Mouse (Mus musculus) ovary, adult 18-20 months (tissue): ENCODE measurements at regions not wholly inside any gene's neighbourhood (a gene's known extent, or its start where the extent isn't known, plus 50 kb on each side); places are given as distances from the start of the nearest gene placed in this dataset.

Source experiments
- DNase-seq: peaks from one replicate; pipeline ENCODE4 v3.0.0; 2022; ENCODE audit warnings: low spot score, mixed read lengths

DNA sequence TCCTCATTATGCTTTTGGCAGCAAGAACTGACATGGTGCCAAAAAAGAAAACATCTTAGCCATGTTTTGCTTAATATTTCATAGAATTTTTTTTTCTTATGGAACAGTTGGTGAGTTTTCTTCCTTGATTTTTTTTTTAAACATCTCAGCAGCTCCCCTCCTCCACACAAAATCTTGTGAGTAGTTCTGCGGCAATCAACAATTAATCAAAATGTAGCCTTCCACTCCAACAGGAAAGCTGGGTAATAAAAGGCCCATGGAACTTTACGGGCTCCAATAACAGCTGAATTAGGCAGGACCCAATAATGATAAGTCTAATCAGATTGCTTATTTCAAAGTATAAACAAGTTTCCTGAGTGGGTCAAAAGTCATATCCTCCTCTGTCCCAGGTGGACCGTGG, 324.7 kb downstream of the Epha4 start:
- no peak for DNase-seq

DNA sequence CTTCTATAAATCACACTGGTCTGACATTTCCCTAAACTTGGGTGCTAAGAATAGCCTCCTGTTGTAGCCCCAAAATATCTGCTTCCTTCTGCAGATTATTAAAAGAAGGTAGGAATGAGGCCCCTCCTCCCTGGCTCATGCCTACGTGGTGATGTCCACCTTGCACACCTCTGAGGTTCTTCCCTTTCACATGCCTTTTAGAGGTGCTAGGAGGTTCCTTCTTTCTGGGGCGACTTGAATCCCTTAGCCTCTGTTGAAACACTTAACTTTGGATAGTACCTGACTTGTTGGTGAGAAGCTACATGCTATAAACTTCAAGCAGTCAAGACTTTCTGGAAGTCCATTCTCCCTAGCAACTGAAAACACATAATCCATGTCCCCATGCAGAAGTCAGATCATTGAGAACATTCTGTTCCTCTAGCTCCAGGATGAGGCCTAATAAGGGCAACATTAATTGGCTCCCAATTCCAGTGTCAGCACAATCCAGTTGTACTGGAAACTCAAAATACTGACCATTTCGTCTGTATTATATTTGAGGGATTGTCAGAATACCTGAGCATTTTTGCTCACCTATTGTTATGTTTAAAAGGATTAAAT, 313.5 kb downstream of the Epha4 start:
- DNase-seq: no peak

DNA sequence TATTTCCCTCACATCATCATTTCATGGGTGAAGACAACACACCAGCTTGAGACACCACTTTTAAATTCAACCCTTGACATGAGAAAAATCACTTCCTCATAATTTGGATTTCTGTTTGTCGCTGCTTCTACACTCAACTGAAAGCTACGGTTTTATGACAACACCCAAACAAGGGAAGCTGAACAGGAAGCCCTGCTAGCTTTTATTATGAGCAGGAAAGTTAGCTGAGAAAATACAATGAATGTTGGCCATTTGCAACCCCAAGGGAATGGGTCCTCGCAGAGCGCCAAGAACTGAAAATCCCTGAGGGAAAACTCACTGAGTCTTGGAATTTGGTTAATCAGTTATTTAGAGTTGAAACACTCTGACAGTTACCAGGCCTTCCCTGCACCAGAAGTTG, 311.9 kb downstream of the Epha4 start:
- no peak for DNase-seq

DNA sequence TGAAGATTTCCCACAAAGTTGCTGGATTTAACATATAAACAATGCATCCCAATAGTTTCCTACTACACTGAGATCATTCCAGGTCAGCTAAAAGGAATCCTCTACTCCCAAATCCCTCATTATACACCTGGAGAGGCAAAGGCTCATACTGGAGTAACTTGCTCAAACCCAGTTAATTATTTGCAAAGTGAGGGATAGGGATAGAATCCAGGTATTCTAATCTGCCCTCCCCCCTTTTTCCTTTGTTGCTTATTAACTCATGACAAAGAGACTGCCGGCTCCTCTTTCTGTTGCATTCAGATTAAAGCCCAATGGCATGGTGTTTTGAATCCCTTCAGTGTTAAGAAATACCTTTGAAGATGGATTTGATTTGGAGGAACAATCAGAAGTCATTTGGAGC, 308.4 kb downstream of the Epha4 start:
- no peak for DNase-seq

DNA sequence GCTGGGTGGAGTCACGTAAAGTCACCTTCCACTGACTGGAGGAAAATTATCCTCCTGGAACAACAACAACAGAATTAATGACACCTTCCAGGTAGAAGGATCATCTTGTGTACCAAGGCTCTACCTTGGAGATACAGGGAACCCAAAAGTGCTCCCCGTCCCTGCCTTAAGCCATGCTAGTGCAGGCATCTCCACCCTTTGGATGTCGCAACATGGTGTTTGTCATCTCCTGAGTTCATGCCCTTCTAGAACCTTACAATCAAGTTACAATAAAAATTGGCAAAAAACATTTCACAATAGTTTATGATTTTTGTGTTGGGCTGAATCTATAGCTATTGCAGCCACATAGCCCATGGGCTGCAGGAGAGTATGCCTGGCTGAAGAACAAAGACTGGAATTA, 305.5 kb downstream of the Epha4 start:
- no peak for DNase-seq

DNA sequence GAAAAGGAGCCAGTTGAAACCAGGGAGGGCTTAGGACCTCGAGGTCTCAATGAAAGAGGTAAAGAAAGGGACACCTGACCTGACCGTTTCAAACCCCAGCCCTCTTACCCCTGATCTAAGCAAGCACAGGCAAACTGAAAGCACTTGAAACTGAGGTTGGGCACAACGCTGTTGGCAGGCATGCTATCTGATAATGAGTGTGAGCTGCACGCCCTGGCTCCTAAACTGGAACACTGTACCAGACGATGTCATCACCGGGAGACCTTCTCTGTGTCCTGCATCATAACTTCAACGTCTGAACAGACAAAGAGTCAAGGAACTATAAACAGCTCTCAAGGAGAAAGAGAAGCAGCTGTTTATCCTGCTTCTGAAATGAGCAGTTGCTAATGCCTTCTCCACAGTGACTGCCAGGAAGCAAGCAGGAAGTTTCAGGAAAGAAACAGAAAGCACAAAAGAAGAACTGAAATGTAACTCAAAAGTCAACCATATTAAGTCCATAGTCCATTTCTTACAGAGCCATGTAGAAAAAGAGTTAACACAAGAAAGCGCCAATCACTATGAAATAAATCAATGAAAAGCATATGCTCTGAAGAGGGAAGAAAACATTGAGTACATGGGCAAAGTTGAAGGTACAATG, 301.3 kb downstream of the Epha4 start:
- no peak for DNase-seq

DNA sequence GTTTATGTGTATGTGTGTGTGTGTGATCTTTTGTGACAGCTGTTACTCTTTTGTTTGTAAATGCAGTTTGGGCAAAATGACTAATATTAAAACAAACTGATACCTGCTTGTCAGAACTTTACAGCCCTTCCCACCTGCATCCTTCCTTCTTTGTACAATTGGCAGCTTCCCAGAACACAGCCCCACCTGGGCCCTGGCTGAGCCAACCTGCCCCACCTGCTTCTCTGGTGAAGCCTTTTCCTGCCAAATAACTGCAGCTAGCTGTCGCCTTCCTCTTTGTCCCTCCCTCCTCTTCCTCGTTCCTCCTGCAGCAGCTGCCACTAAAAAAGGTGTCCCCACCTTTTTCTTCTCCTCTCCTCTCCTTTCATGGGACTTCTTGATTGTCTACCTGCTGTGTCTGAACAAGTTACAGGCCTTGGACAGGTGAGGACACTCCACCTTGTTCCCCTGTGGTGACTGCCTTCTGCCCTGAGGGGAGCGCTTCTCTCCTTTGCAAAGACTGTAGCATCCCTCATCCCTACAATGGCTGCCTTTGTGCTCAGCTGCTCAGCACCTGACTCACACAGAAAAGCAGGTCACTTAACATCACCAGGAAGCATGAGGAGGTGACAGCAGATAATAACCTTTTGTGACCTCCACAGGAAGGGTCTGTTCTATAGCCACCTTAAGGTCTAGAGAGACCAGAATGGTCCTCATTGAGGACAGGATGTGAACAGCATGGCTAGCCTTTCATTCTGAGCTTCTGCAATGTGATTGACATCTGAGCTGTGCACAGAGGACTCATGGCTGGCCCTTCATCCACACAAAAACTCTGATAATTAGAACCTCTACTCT, 295.2 kb downstream of the Epha4 start:
- DNase-seq: no peak

DNA sequence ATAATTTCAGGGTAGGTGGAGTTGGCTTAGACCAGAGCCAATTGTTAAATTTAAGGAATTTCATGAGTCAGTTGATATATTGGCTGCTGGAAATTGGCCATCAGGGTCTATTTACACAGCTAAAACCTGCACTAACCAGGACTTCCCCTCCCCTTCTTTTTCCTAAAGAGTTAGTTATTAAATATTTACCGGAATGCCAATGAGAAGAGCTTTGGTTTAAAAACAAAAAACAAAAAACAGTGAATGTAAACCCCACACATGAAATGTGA, 294.6 kb downstream of the Epha4 start:
- DNase-seq: no peak

DNA sequence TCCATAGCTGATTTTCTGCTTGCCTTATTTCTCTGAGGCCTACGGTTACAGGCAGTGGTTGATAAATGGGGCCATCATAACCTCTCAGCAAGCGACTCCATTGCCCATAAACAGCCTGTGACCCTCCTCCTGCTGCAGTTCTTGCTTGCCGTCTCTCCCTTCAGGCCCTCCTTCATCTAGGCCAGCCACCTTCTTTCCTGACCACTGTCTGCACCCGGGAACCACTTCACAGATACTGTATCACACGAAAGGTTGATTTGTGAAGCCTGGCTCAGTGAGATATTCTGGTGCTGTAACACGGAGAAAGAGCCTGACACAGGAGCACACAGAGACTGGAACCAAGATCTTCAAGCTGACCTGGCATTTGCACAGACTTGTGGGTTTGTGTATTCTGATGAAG, 294.1 kb downstream of the Epha4 start:
- DNase-seq: no peak

DNA sequence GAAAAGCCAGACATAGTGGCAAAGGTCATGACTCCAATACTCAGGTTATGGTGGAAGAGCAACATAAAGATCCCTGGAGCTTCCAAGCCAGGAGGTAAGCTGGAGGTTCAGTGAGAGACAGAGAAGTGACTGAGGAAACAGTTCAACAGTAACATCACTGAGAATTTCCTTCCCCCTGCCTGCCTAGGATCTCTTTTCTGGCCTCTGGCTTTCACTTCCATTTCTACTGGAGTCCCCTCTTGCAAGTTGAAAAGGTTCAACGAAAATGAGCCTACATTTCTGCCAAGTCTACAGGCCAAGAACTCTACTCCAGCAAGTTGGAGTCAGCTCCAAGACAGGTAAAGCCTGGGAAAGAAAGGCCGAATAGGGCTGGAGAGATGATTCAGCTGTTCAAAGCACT, 293.0 kb downstream of the Epha4 start:
- no peak for DNase-seq

DNA sequence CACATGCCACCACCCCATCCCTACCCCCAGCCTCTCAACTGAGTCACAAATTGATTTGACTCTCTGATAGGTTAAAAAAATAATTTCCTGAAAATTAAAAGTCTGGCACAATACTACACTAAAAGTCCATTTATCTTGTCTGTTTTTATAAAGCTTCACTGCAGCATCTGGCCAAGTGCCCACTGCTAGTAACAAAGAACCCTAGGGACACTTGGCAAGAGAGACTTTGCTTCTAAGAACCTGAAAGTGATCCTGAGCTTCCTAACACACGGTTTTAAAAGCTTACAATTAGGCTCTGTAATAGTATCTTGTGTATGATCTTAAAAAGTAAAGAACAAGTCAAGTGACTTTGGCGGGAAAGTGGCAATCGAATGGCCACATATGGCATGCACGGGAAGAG, 288.3 kb downstream of the Epha4 start:
- DNase-seq: no peak

DNA sequence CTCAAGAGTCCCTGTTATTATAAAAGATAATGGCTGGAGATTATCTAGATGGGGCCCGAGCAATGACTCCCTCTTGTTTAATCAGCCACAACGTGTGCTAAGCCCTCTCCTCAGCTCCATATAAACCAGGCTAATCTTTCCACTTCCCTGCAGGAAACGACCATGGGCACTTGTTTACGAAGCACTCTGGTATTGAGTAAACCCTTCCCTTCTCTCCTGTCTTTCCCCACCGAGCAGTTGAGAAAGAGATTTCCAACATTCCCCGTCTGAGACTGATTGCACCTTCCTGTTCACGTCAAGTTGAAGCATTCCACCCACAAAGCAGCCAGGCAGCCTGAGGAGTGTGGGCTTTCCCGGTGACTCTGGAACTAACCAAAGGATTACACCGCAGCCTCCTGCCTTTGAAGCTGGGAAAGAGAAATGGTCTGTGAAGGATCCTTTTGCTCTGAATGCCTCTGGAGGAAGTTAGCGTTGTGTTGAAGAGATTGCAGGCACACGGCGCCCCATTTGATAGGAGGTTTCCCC, 287.8 kb downstream of the Epha4 start:
- no peak for DNase-seq

DNA sequence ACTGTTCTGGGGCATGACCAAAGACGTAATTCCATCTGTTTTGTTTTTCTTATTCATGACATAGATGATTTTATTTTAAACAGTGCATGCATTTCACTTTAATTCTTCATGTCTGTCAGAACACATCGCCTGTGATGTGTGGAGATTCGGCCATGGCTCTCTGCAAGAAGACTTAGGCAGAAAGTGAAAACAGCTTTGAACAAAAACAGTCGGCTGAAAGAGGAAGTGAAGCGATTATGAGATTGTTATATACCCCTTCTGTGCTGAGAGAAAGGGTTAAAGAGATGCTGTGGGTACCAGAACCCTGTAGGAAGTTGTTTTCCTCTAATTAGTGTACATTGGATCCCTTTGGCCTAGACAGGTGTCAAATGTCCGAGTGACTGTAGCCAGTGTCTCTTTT, 287.1 kb downstream of the Epha4 start:
- DNase-seq: no peak

DNA sequence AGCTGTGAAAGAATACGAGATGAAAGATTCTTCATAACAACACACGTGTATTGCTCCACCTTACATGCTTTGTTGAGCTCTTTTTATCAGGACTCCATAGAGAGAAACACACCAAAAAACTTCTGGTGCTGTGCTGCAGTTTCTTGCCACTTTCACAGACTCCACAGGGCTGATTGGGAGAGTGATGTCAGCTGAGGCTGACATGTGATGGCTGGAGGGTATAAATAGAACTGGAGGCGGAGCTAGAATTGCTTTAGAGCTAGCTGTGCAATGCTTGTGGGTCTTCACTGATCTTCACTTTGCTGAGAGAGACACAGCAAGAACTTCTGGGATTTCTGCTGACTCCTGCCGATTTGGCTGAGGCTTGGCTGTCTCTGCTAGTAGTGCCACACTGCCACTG, 285.3 kb downstream of the Epha4 start:
- DNase-seq: no peak

DNA sequence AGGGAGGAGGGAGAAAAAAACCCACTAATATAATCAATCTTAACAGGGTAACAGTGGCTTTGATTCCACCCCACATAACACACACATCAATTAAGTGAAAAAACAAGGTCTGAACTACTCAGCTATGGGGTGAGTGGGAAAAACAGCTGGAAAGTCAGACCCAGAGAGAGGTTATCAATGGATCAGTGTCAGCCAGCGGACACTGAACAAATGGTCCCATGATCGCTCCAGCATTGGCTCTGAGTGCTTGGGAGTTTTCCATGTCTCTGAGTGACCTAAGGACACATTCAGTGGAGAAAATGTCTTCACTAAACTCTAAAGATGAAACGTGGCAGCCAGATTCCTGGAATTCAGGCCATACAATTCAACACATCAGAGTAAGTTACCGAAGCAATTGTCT, 281.9 kb downstream of the Epha4 start:
- no peak for DNase-seq

DNA sequence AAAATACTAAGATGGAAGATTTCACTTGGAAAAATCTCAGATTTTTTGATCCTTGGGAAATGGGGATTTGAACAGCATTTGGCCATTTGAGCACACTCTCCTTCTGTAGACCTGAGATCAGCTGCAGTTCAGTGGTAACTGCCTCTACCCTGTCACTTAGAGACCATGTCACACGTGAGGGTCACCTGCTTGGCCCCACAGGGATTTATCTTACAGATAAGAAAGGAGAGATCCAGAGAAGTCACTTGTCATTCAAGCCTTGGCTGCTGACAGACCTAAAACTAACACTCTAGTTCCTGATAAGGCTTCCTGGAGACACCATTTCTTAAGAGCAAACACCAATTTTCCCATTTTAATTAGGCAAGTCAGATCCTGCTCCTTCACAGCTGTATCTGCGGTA, 270.2 kb downstream of the Epha4 start:
- no peak for DNase-seq

DNA sequence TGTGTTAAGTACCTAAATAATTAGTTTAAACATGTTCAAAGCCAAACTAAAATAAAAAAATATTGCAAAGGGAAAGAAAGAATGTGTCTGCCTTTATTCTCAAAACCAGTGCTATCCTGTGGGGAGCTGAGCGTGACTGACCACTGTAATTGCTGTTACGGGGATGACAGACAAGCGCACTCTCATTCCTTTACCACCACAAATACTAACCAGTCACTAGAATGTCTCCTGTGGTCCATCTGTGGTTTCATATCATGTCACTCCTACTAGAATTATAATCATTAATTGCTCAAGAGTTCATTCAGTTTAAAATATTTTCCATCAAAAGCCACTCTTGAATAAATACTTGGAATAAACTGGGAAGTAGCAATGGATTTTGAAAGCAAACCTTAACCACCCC, 268.8 kb downstream of the Epha4 start:
- no peak for DNase-seq

DNA sequence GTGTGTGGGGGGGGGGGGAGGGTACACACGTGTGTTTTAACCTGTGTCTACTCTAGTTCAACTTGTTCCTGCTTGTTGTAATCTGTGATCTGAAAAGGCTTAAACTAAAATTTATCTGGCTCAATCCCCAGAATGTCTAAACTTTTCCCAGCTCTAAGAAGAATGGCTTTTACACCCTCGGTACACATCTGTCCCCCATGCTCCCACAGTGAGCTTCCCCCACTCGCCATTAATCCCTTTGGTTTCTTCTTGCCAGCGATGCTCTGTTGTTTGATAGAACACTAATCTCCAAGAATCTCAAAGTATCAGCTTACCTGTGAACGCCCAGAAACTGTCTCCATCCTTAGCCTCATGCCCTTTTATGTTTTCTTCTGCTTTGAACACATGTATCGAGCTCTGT, 260.6 kb downstream of the Epha4 start:
- DNase-seq: no peak

DNA sequence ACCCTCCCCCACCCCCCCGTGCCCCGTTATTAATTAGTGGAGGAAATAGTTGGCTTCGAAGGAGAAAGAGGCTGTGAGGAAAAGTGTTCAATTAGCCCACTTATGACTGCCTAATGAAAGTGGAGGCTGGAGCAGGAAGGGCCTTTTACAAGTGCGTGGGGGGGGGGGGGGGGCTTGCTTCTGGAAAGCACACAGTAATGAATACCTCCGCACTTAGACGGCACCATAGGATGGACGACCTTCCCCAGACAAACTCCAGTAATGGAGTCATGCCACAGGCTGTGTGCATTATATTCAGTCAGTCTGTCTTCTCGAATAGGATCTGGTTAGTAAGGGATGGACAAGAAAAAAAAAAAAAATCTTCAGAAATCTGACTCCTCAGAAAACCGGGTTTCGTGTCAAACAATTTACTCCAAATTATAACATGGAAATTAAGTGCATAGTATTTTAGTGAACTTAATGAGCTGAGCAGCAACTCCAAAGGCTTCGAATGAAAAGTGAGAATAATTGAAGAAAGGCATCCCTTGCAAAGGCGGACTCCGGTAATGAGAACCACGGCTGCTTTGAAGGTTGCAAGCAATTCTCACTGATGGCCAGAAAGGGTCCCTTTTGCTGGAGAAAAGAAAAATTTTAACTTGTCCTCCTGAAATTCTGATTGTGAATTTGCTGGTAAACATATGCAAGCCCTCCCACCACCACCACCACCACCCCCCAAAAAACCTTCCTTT, 258.6 kb downstream of the Epha4 start:
- DNase-seq: no peak

DNA sequence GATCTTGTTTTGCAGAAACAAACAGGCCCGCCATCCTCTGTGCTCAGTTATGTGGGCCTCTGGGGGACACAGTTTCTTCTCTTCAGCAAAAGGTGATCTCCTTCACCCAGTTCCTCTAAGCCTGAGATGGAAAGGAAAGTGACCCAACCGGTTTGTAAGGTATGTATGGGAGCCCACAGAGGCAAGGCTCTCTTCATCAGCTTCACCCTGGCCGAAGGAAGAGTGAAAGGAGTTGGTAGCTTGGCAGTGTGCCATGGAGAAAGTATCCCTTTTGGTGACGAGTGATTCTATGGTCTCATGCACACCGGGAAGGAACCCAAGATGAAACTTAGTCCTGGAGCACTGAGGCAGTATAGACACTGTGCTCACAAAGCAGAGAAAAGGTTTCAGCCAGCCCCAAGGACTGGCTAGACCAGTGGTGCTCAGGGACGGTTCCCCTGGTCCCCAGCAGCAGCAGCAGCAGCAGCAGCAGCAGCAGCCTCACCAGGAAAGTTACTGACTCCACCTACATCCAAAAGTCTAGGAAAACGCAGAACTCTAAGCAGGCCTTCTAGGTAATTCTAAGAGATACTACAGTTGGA, 256.1 kb downstream of the Epha4 start:
- no peak for DNase-seq

DNA sequence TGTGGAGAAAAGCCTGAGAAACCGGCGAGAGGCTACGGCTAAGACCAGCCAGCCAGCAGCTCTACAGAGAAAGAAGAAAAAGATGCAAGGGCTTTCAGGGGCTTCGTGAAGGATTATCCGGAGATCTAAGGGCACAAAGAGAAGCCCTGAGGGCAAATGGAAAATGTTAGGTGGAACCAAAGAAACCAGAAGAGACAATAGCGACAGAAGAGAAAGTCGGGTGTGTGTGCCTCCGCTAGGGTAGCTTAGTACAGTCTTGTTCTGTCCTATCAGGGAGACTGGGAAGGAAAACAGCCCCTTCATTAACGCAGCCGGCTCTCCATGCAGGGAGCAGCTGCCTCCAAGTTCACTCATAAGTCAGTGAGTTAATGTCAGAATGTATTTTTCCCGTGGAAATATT, 255.1 kb downstream of the Epha4 start:
- DNase-seq: no peak

DNA sequence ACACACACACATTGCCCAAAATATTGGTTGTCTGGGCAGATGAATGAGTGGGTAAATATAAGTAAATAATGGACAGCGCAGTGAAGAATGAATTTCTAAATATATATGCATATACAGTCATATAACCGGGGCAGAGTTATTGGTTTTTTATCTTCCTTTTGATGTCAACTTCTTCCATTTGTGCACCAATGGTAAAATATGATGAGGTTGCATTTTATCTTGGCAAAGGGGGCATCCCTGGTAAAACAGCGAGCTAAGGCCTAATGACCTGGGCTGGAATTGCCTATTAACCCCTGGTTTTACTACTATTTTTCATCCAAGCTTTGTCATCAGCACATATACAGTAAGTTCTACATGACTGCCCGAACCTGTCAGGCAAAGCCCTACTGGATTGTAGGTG, 253.2 kb downstream of the Epha4 start:
- DNase-seq: no peak

DNA sequence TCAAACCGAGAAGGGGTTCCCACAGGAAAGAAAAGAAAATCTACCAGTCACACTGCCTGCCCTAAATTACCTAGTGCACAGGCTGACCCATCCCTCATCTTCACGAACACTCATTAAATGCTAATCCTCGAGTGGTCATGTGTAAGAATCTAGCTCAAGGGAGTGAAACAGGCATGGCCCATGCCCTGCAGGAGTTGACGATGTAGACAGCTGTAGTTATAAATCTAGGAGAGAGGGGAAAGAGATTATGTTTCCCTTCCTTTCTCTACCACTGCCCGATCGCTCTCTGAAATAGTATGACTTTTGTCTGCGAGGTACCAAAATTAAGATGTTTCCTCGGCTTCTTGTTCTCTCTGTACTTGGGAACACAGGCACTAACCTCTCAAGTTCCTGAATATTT, 249.2 kb downstream of the Epha4 start:
- no peak for DNase-seq
